In the genomic region with DNA sequence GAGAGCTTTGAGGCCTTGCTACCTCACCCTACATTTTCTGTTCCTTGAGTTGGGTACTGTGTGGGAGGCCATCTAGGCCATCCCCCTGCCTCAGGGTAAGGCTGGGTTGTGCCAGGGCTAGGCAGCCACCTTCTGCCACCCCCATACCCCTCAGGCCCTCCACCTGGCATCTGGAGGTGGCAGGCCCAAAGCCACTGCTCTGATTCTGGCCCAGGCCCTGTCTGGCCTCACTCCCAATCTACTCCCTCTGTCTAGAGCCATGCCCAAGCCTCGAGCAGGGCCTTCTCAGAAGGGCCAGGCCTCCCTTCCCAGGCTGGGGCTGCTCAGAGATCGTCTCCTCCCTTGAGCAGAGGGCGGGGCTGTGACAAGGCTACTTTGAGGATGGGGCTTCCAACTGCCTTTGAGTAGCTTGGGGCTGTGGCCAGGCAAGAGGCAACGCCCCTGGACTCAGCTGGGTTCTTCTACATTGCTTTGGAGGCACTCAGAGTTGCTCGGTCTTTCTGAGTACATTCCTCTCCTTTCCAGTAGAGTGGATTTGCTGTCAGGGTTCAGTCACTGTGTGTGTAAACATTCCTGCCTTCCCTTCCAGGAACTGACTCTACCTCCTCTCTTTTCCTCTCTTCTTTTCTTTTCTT, we compare ENCODE assay signal across 22 mouse cellular contexts. TPM values are rescaled to one million over a fixed set of nuclear protein-coding genes. Genes with fewer than 3 reads are reported as not detected.
DNase-seq lines count a peak whose midpoint lies in the region; ATAC-seq and TF ChIP-seq lines count a peak whose summit lies in the region.
"Had no signal": no experiment of that assay in that cellular context is flagged by ENCODE, and none has a peak within 500 bp of the region (broad histone marks: within the 10 kb centered on the region; RNA-seq: fewer than 3 reads in every experiment).

No protein-coding gene starts in this region.

- TF ChIP-seq CTCF in E14TG2a.4 (conservative IDR thresholded peaks at IDR 0.05; ENCODE audit: low read length) = no peak
- no peak for TF ChIP-seq CTCF in ES-Bruce4 (IDR thresholded peaks at IDR 0.05; ENCODE audit: low read depth, low read length)

- peaks cover 10% of the 10 kb centered on the region for H3K4me1 ChIP-seq in kidney, embryonic 16.5 days (ENCODE audit: insufficient read depth, low read length)
- H3K4me1 ChIP-seq in E14TG2a.4 (replicated peaks; ENCODE audit: low read depth, low read length) (peaks cover 94% of the 10 kb centered on the region), ES-Bruce4 (ENCODE audit: control insufficient read depth, insufficient read depth, low read length) (peaks cover 7% of the 10 kb centered on the region)

- TF ChIP-seq POLR2A in ES-Bruce4 (IDR thresholded peaks at IDR 0.05; ENCODE audit: insufficient read depth, low read length) = no peak

- DNase-seq in kidney, adult 8-10 months = no peak
- peak; percentile 96 for DNase-seq in ZHBTc4 (ENCODE audit: low read depth, low spot score)
- DNase-seq in thymus, postnatal 25 days = no peak
- DNase-seq: adrenal gland, postnatal 10 days; embryo, embryonic 11 days; gastrocnemius, postnatal 10 days; kidney, adult 18-20 months; liver, embryonic 13.5 days; right cerebral cortex, postnatal 4 days had no signal

- no peak overlapping the region for H3K4me2 ChIP-seq in kidney, embryonic 16.5 days (replicated peaks; ENCODE audit: low read depth, low read length)
- H3K4me2 ChIP-seq: embryonic facial prominence, embryonic 15.5 days; forebrain, embryonic 12.5 days; limb, embryonic 13.5 days; liver, embryonic 13.5 days; midbrain, embryonic 11.5 days had no signal

- H3K27ac ChIP-seq in kidney, embryonic 16.5 days (ENCODE audit: low read length) = no peak overlapping the region
- H3K27ac ChIP-seq in ES-Bruce4 (ENCODE audit: insufficient read depth, low read length) = peak overlapping the region; percentile 34; the same call in 1 of the 2 replicates
- H3K27ac ChIP-seq: embryonic facial prominence, embryonic 15.5 days; forebrain, embryonic 12.5 days; limb, embryonic 13.5 days; liver, embryonic 13.5 days; macrophage had no signal

- H3K9me3 ChIP-seq in kidney, embryonic 16.5 days (ENCODE audit: low read length) = no peaks in the 10 kb centered on the region
- H3K9me3 ChIP-seq in E14TG2a.4 (ENCODE audit: low read length) = no peaks in the 10 kb centered on the region
- H3K9me3 ChIP-seq in ES-Bruce4 (replicated peaks; ENCODE audit: control insufficient read depth, insufficient read depth, low read length, poor library complexity, severe bottlenecking) = no peaks in the 10 kb centered on the region
- H3K9me3 ChIP-seq: embryonic facial prominence, embryonic 15.5 days; forebrain, embryonic 12.5 days; limb, embryonic 13.5 days; liver, embryonic 13.5 days had no signal

- TF ChIP-seq EP300 in ES-Bruce4 (IDR thresholded peaks at IDR 0.05; ENCODE audit: insufficient read depth, low read depth, low read length) = peak; percentile 84

- 38% methylated on average over 5 of the region's 5 CpGs for WGBS in kidney, embryonic 16.5 days

- no peak overlapping the region for H3K4me3 ChIP-seq in kidney, embryonic 16.5 days (ENCODE audit: low read length)
- H3K4me3 ChIP-seq in E14TG2a.4 (replicated peaks; ENCODE audit: low read length) (peak overlapping the region; percentile 23; the same call in 1 of the 2 replicates), ES-Bruce4 (ENCODE audit: low read depth, low read length) (no peak overlapping the region)
- H3K4me3 ChIP-seq: embryonic facial prominence, embryonic 15.5 days; forebrain, embryonic 12.5 days; limb, embryonic 13.5 days; liver, embryonic 13.5 days had no signal

- H3K36me3 ChIP-seq in kidney, embryonic 16.5 days (ENCODE audit: insufficient read depth, low read length) = no peaks in the 10 kb centered on the region
- peaks cover 4% of the 10 kb centered on the region for H3K36me3 ChIP-seq in E14TG2a.4 (ENCODE audit: insufficient read depth, low read length)
- H3K36me3 ChIP-seq in ES-Bruce4 (ENCODE audit: control insufficient read depth, insufficient read depth, low read length, poor library complexity, severe bottlenecking) = no peaks in the 10 kb centered on the region
- H3K36me3 ChIP-seq: embryonic facial prominence, embryonic 15.5 days; forebrain, embryonic 12.5 days; limb, embryonic 13.5 days; liver, embryonic 13.5 days had no signal

- 0 out of 2 replicates have a peak, but pooled peaks have one; percentile 15 for ATAC-seq in kidney, embryonic 16.5 days (ENCODE audit: low FRiP score, low TSS enrichment)
- ATAC-seq in erythroid progenitor cell, adult 5-6 weeks (replicated peaks; ENCODE audit: low FRiP score, poor library complexity, severe bottlenecking) = no peak
- ATAC-seq: activated CD4-positive, CD25-positive, alpha-beta regulatory T cell, adult 4 months had no signal

- H3K9ac ChIP-seq in kidney, embryonic 16.5 days (replicated peaks; ENCODE audit: low read length) = no peak overlapping the region
- H3K9ac ChIP-seq in ES-Bruce4 (ENCODE audit: low read depth, poor library complexity, severe bottlenecking) = no peak overlapping the region
- H3K9ac ChIP-seq: embryonic facial prominence, embryonic 15.5 days; forebrain, embryonic 12.5 days; limb, embryonic 13.5 days; liver, embryonic 13.5 days had no signal

- peaks cover 32% of the 10 kb centered on the region for H3K27me3 ChIP-seq in kidney, embryonic 16.5 days (ENCODE audit: insufficient read depth, low read length)
- H3K27me3 ChIP-seq in E14TG2a.4 (ENCODE audit: insufficient read depth, low read length) = peaks cover 4% of the 10 kb centered on the region; the same call in 1 of the 2 replicates
- H3K27me3 ChIP-seq in ES-Bruce4 (ENCODE audit: control insufficient read depth, insufficient read depth, low read length, poor library complexity, severe bottlenecking) = no peaks in the 10 kb centered on the region

RNA-seq across cellular contexts. Expression of gene Gjb3, which starts 4.3 kb away (rescaled TPM):
- polyA plus RNA-seq in kidney, embryonic 16.5 days (2015; fragmentation: Nextera tagmentation; extraction: Ambion mirVana) = 1.3 TPM in 2 replicates
- polyA plus RNA-seq in ES-Bruce4 (2011; ENCODE audit: insufficient read depth, insufficient read length, low read depth, missing spikeins) = 57.2 and 66.7 TPM in 2 replicates
- 0.84 TPM in 1 of 2 replicates, not detected in the other for total RNA-seq in erythroid progenitor cell, adult 5-6 weeks (2015; ENCODE audit: low replicate concordance)
- total RNA-seq in erythroid progenitor cell, adult 5-6 weeks (2017; ENCODE audit: low replicate concordance) = not detected in 2 replicates
- total RNA-seq: gastrocnemius, postnatal 10 days; left cerebral cortex, adult 8-10 months had no signal
- polyA plus RNA-seq: activated CD4-positive, CD25-positive, alpha-beta regulatory T cell, adult 4 months; macrophage had no signal

RNA-seq across cellular contexts. Expression of gene Gjb4, which starts 18.9 kb away (rescaled TPM):
- 0.87 and 0.92 TPM in 2 replicates for polyA plus RNA-seq in kidney, embryonic 16.5 days (2015; fragmentation: Nextera tagmentation; extraction: Ambion mirVana)
- polyA plus RNA-seq in ES-Bruce4 (2011; ENCODE audit: insufficient read depth, insufficient read length, low read depth, missing spikeins) = 2.1 and 2.6 TPM in 2 replicates
- total RNA-seq in erythroid progenitor cell, adult 5-6 weeks (2015; ENCODE audit: low replicate concordance) = not detected in 2 replicates
- total RNA-seq in erythroid progenitor cell, adult 5-6 weeks (2017; ENCODE audit: low replicate concordance) = not detected in 2 replicates
- total RNA-seq: adrenal gland, postnatal 10 days; gastrocnemius, postnatal 10 days; heart, adult 8-10 months; layer of hippocampus, postnatal 10 days; left cerebral cortex, adult 8-10 months had no signal
- polyA plus RNA-seq: activated CD4-positive, CD25-positive, alpha-beta regulatory T cell, adult 4 months; forebrain, embryonic 12.5 days; limb, embryonic 13.5 days; liver, embryonic 13.5 days; macrophage had no signal

RNA-seq across cellular contexts. Expression of gene Gja4, which starts 21.1 kb away (rescaled TPM):
- polyA plus RNA-seq in kidney, embryonic 16.5 days (2015; fragmentation: Nextera tagmentation; extraction: Ambion mirVana) = 30.9 TPM in 2 replicates
- 1.4 TPM in 2 replicates for polyA plus RNA-seq in ES-Bruce4 (2011; ENCODE audit: insufficient read depth, insufficient read length, low read depth, missing spikeins)
- not detected in 2 replicates for total RNA-seq in erythroid progenitor cell, adult 5-6 weeks (2015; ENCODE audit: low replicate concordance)
- not detected in 2 replicates for total RNA-seq in erythroid progenitor cell, adult 5-6 weeks (2017; ENCODE audit: low replicate concordance)
- polyA plus RNA-seq: activated CD4-positive, CD25-positive, alpha-beta regulatory T cell, adult 4 months; macrophage had no signal

RNA-seq across cellular contexts. Expression of gene Gjb5, which starts 23.0 kb away (rescaled TPM):
- 1.5 and 1.8 TPM in 2 replicates for polyA plus RNA-seq in kidney, embryonic 16.5 days (2015; fragmentation: Nextera tagmentation; extraction: Ambion mirVana)
- polyA plus RNA-seq in ES-Bruce4 (2011; ENCODE audit: insufficient read depth, insufficient read length, low read depth, missing spikeins) = 15.9 and 16.5 TPM in 2 replicates
- total RNA-seq in erythroid progenitor cell, adult 5-6 weeks (2015; ENCODE audit: low replicate concordance) = not detected in 2 replicates
- total RNA-seq in erythroid progenitor cell, adult 5-6 weeks (2017; ENCODE audit: low replicate concordance) = not detected in 2 replicates
- total RNA-seq: layer of hippocampus, postnatal 10 days; left cerebral cortex, adult 8-10 months had no signal
- polyA plus RNA-seq: activated CD4-positive, CD25-positive, alpha-beta regulatory T cell, adult 4 months; forebrain, embryonic 12.5 days; macrophage had no signal

Comparison
In these comparisons a context has a peak if more than half of its experiments do, and no peak if none do; other contexts are left out.
1. RNA of gene Gjb3, which starts 4.3 kb away (polyA plus RNA-seq): 57.2 to 66.7 TPM in ES-Bruce4; 1.3 TPM in kidney, embryonic 16.5 days; every median in the first group is over 10 times any median in the second.
2. RNA of gene Gja4, which starts 21.1 kb away (polyA plus RNA-seq): 30.9 TPM in kidney, embryonic 16.5 days; 1.4 TPM in ES-Bruce4; every median in the first group is over 10 times any median in the second.